Mouse (Mus musculus) liver, postnatal 0 days (tissue): ENCODE results near the gene Zfp763.

Experiments
- CTCF ChIP-seq: sonication (generic); IDR thresholded peaks from 2 replicates; pipeline ENCODE4 v1.5.1; 2016; ENCODE audit warnings: antibody characterized with exemption, low read depth
- EP300 ChIP-seq: IDR thresholded peaks from 2 replicates; pipeline ENCODE4 v1.6.1; 2016; ENCODE audit warnings: antibody characterized with exemption, low read depth, mild to moderate bottlenecking

- TF ChIP-seq EP300 = no peak
- no peak for TF ChIP-seq CTCF
Measured at GRCm38 (mm10) chr17:32998492-32998891, 34.7 kb downstream of the Zfp763 start.
